Mouse (Mus musculus): Measurements from ENCODE around the gene Ier2. TPM values are rescaled to one million over a fixed set of nuclear protein-coding genes. Genes with fewer than 3 reads are reported as not detected.
A peak's percentile ranks its signal among the peaks of the same experiment; 100 is the strongest.

Ier2 gene
- polyA plus RNA-seq, 1 experiment from 2014 or later, result 43.3 TPM

GRCm38 (mm10) chr8:84668081-84668480 lies 5.4 kb upstream of the Ier2 start:
- H3K4me2 ChIP-seq (ENCODE audit: low read depth, low read length), result no peak overlapping the region
- H3K27me3 ChIP-seq (ENCODE audit: control insufficient read depth, insufficient read depth, low read length), result no peaks in the 10 kb centered on the region
- peaks cover 14% of the 10 kb centered on the region for H3K4me1 ChIP-seq (ENCODE audit: control insufficient read depth, insufficient read depth, low read length)
- 41% methylated on average over 1 of the region's 1 CpGs for WGBS
- H3K36me3 ChIP-seq (ENCODE audit: control insufficient read depth, insufficient read depth), result peaks cover 8% of the 10 kb centered on the region
- H3K4me3 ChIP-seq (ENCODE audit: low read length), result no peak overlapping the region
- H3K27ac ChIP-seq (ENCODE audit: low read length), result no peak overlapping the region
- ATAC-seq (replicated peaks; ENCODE audit: extremely low read depth, insufficient read depth, low FRiP score), result no peak
- H3K9me3 ChIP-seq (replicated peaks; ENCODE audit: control insufficient read depth, low read length), result no peaks in the 10 kb centered on the region
- no peak overlapping the region for H3K9ac ChIP-seq (ENCODE audit: low read length)

DNA sequence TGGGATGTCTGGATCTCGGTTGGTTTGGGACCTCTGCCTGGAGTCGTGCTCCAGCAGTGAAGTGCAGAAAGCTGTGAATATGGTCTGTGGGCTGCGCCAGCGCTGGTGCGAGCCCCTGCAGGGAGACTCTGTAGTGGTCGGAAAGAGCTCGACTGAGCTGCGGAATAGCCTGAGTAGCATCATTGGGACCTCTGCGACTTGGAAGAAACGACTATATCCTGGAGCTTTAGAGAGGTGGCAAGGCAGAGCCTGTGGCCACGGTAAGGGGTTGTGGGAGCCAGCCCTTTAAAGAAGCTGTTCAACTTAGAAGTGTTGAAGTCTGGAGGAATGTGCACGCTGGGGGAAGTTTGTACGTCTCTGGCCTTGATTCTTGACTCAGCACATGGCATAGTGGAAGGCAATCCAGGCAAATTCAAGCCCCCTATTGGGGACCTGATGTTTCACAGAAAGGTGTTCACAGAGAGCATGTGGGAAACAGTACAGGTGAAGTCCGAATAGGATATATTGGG lies 2.8 kb upstream of the Ier2 start:
- H3K9ac ChIP-seq (ENCODE audit: low read length), result peak overlapping the region; percentile 84
- peak overlapping the region; percentile 86 for H3K4me2 ChIP-seq (ENCODE audit: low read depth, low read length)
- no peaks in the 10 kb centered on the region for H3K9me3 ChIP-seq (replicated peaks; ENCODE audit: control insufficient read depth, low read length)
- H3K27ac ChIP-seq (ENCODE audit: low read length), result peak overlapping the region; percentile 97
- H3K4me3 ChIP-seq (ENCODE audit: low read length), result peak overlapping the region; percentile 76
- H3K4me1 ChIP-seq (ENCODE audit: control insufficient read depth, insufficient read depth, low read length), result peaks cover 18% of the 10 kb centered on the region
- WGBS, result 2% methylated on average over 14 of the region's 14 CpGs
- ATAC-seq (replicated peaks; ENCODE audit: extremely low read depth, insufficient read depth, low FRiP score), result 0 out of 2 replicates have a peak, but pooled peaks have one; percentile 1
- peaks cover 5% of the 10 kb centered on the region for H3K36me3 ChIP-seq (ENCODE audit: control insufficient read depth, insufficient read depth)
- no peaks in the 10 kb centered on the region for H3K27me3 ChIP-seq (ENCODE audit: control insufficient read depth, insufficient read depth, low read length)

GRCm38 (mm10) chr8:84664566-84665384 lies 2.1 kb upstream of the Ier2 start:
- peak overlapping the region; percentile 84 for H3K9ac ChIP-seq (ENCODE audit: low read length)
- no peaks in the 10 kb centered on the region for H3K9me3 ChIP-seq (replicated peaks; ENCODE audit: control insufficient read depth, low read length)
- H3K27me3 ChIP-seq (ENCODE audit: control insufficient read depth, insufficient read depth, low read length), result no peaks in the 10 kb centered on the region
- peaks cover 24% of the 10 kb centered on the region for H3K4me1 ChIP-seq (ENCODE audit: control insufficient read depth, insufficient read depth, low read length)
- H3K27ac ChIP-seq (ENCODE audit: low read length), result peak overlapping the region; percentile 97
- peak overlapping the region; percentile 76 for H3K4me3 ChIP-seq (ENCODE audit: low read length)
- peaks cover 5% of the 10 kb centered on the region; the same call in 1 of the 2 replicates for H3K36me3 ChIP-seq (ENCODE audit: control insufficient read depth, insufficient read depth)
- ATAC-seq (replicated peaks; ENCODE audit: extremely low read depth, insufficient read depth, low FRiP score), result 0 out of 2 replicates have a peak, but pooled peaks have one; percentile 5
- peak overlapping the region; percentile 86 for H3K4me2 ChIP-seq (ENCODE audit: low read depth, low read length)
- 0% methylated on average over 29 of the region's 29 CpGs for WGBS

GRCm38 (mm10) chr8:84663483-84664327 lies 1.1 kb upstream of the Ier2 start:
- Histone ChIP-seq H3K9ac (ENCODE audit: low read length) (peak overlapping the region; percentile 80), H3K27ac (ENCODE audit: low read length) (peak overlapping the region; percentile 97), H3K4me1 (ENCODE audit: control insufficient read depth, insufficient read depth, low read length) (peaks cover 28% of the 10 kb centered on the region), H3K4me3 (ENCODE audit: low read length) (peak overlapping the region; percentile 76), H3K36me3 (ENCODE audit: control insufficient read depth, insufficient read depth) (peaks cover 5% of the 10 kb centered on the region; the same call in 1 of the 2 replicates), H3K27me3 (ENCODE audit: control insufficient read depth, insufficient read depth, low read length) (no peaks in the 10 kb centered on the region), H3K4me2 (ENCODE audit: low read depth, low read length) (peak overlapping the region; percentile 86), H3K9me3 (replicated peaks; ENCODE audit: control insufficient read depth, low read length) (no peaks in the 10 kb centered on the region)
- peak; percentile 82 for ATAC-seq (replicated peaks; ENCODE audit: extremely low read depth, insufficient read depth, low FRiP score)
- WGBS, result 2% methylated on average over 43 of the region's 43 CpGs

DNA sequence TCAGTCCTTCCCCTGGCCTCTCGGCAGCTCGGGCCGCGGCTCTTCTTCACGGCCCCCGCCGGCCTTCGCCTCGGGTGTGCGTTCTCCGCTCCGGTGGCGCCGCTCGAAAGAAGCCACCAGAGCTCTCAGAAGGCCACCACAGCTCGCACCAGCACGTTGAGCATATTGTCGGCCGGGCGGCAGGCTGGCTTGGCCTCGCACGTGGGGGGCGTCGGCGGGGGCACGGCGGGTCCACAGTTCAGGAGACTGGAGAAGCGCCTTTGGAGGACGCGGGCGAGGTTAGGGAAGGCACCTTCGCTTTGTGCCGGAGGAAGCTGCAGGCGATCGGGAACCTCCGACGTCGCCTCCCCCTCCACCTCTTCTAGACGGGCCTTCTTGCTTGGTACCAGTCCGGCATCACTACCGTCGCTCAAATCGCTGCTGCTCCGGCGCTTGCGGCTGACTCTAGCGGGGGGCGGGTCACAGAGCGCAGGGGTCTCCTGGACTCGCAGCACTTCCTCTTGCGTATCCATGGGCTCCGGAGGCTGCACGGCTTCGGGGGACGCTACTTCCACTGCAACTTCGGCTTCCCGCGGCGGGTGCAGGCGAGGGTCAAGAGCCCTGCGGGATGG lies 586 bp downstream of the Ier2 start:
- H3K9ac ChIP-seq (ENCODE audit: low read length), result peak overlapping the region; percentile 89
- H3K9me3 ChIP-seq (replicated peaks; ENCODE audit: control insufficient read depth, low read length), result no peaks in the 10 kb centered on the region
- peaks cover 35% of the 10 kb centered on the region for H3K4me1 ChIP-seq (ENCODE audit: control insufficient read depth, insufficient read depth, low read length)
- peak overlapping the region; percentile 76 for H3K4me3 ChIP-seq (ENCODE audit: low read length)
- no peaks in the 10 kb centered on the region for H3K36me3 ChIP-seq (ENCODE audit: control insufficient read depth, insufficient read depth)
- WGBS, result under 1% methylated on average over 61 of the region's 61 CpGs
- peak overlapping the region; percentile 90 for H3K27ac ChIP-seq (ENCODE audit: low read length)
- no peaks in the 10 kb centered on the region for H3K27me3 ChIP-seq (ENCODE audit: control insufficient read depth, insufficient read depth, low read length)
- peak overlapping the region; percentile 86 for H3K4me2 ChIP-seq (ENCODE audit: low read depth, low read length)
- 0 out of 2 replicates have a peak, but pooled peaks have one; percentile 3 for ATAC-seq (replicated peaks; ENCODE audit: extremely low read depth, insufficient read depth, low FRiP score)

DNA sequence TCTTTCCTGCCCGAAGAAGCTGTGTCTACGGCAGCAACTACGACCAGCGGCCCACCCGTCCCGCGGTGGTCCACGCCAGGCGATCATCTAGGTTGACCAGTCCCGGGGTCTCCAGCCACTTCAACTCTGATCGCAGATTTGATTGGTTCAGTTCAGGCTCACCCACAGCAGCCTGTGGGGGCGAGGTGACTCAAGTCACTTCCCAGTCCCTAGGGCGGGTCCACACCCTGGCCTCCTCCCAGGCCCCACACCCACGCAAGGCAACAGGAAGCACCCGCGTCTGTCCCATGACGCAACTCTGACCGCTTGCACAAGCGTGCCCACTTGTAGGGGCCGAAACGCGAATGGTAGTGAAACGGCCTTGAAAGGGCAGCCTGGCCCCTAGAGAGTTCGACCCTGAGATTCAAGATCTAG lies 1.2 kb downstream of the Ier2 start:
- no peaks in the 10 kb centered on the region for H3K27me3 ChIP-seq (ENCODE audit: control insufficient read depth, insufficient read depth, low read length)
- H3K4me2 ChIP-seq (ENCODE audit: low read depth, low read length), result peak overlapping the region; percentile 86
- WGBS, result 0% methylated on average over 24 of the region's 24 CpGs
- ATAC-seq (replicated peaks; ENCODE audit: extremely low read depth, insufficient read depth, low FRiP score), result peak; percentile 20; the same call in 1 of the 2 replicates
- H3K4me1 ChIP-seq (ENCODE audit: control insufficient read depth, insufficient read depth, low read length), result peaks cover 41% of the 10 kb centered on the region
- no peaks in the 10 kb centered on the region for H3K36me3 ChIP-seq (ENCODE audit: control insufficient read depth, insufficient read depth)
- no peaks in the 10 kb centered on the region for H3K9me3 ChIP-seq (replicated peaks; ENCODE audit: control insufficient read depth, low read length)
- H3K27ac ChIP-seq (ENCODE audit: low read length), result peak overlapping the region; percentile 90
- H3K9ac ChIP-seq (ENCODE audit: low read length), result peak overlapping the region; percentile 89
- H3K4me3 ChIP-seq (ENCODE audit: low read length), result peak overlapping the region; percentile 76

DNA sequence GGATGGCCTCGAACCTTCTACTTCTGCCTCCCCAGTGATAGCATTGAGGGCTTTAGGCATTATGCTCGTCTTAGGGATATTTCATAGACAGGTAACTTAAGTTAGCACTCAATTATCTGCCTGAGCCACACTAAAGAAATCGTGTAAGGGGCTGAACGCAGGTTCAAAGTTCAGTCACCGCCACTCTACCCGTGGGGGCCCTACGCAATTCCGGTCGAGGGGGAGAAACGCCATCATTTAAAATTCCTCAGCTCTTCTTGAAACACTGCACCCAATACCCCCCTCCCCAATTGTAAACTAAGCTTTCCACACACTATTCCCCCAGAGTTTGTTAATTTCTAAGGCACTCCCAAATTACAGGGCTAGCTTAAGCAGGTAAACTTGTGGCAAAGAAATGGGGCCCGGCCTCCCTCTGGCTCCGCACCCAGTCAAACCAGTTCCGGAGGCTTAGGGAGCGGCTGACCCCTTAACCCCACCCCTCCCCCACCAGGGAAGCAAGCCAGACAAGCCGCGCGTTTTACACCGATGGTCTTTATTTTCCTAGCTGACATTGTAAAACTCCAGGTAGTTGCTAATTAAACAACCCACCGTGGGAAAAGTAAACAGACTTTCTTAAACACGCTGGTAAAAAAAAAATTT lies 1.7 kb downstream of the Ier2 start:
- no peak for ATAC-seq (replicated peaks; ENCODE audit: extremely low read depth, insufficient read depth, low FRiP score)
- Histone ChIP-seq H3K9me3 (replicated peaks; ENCODE audit: control insufficient read depth, low read length) (no peaks in the 10 kb centered on the region), H3K27ac (ENCODE audit: low read length) (peak overlapping the region; percentile 90), H3K4me3 (ENCODE audit: low read length) (peak overlapping the region; percentile 76), H3K4me1 (ENCODE audit: control insufficient read depth, insufficient read depth, low read length) (peaks cover 44% of the 10 kb centered on the region), H3K27me3 (ENCODE audit: control insufficient read depth, insufficient read depth, low read length) (no peaks in the 10 kb centered on the region), H3K4me2 (ENCODE audit: low read depth, low read length) (peak overlapping the region; percentile 86), H3K9ac (ENCODE audit: low read length) (peak overlapping the region; percentile 89), H3K36me3 (ENCODE audit: control insufficient read depth, insufficient read depth) (no peaks in the 10 kb centered on the region)
- WGBS, result 2% methylated on average over 20 of the region's 20 CpGs
